Mouse (Mus musculus): Measurements from ENCODE around the gene Zfp366.

Gene Zfp366

GRCm38 (mm10) chr13:99228821-99229570 is 44.4 kb downstream of the Zfp366 start:
- no peak for DNase-seq

GRCm38 (mm10) chr13:99229641-99230494 is 45.2 kb downstream of the Zfp366 start:
- no peak for DNase-seq

GRCm38 (mm10) chr13:99230495-99230868 is 45.9 kb downstream of the Zfp366 start:
- DNase-seq, result peak; percentile 58

GRCm38 (mm10) chr13:99233333-99233732 is 48.7 kb downstream of the Zfp366 start:
- no peak for DNase-seq

GRCm38 (mm10) chr13:99233956-99234355 is 49.3 kb downstream of the Zfp366 start:
- DNase-seq, result no peak

- DNase-seq, result no peak
Measured at GRCm38 (mm10) chr13:99235428-99236210, 51.0 kb downstream of the Zfp366 start.

GRCm38 (mm10) chr13:99236222-99236621 is 51.6 kb downstream of the Zfp366 start:
- no peak for DNase-seq

GRCm38 (mm10) chr13:99237122-99237521 is 52.5 kb downstream of the Zfp366 start:
- DNase-seq, result peak; percentile 40

- DNase-seq, result no peak
Measured at GRCm38 (mm10) chr13:99237841-99238216, 53.2 kb downstream of the Zfp366 start.

GRCm38 (mm10) chr13:99238217-99239160 is 53.9 kb downstream of the Zfp366 start:
- DNase-seq, result peak; percentile 82

GRCm38 (mm10) chr13:99239161-99239530 is 54.5 kb downstream of the Zfp366 start:
- peak; percentile 25 for DNase-seq

GRCm38 (mm10) chr13:99239741-99240140 is 55.1 kb downstream of the Zfp366 start:
- DNase-seq, result no peak

GRCm38 (mm10) chr13:99241984-99242383 is 57.4 kb downstream of the Zfp366 start:
- DNase-seq, result no peak

GRCm38 (mm10) chr13:99242895-99243294 is 58.3 kb downstream of the Zfp366 start:
- no peak for DNase-seq

- DNase-seq, result no peak
Measured at GRCm38 (mm10) chr13:99243831-99244230, 59.2 kb downstream of the Zfp366 start.

- no peak for DNase-seq
Measured at GRCm38 (mm10) chr13:99244471-99244870, 59.8 kb downstream of the Zfp366 start.

- DNase-seq, result no peak
Measured at GRCm38 (mm10) chr13:99244896-99245295, 60.3 kb downstream of the Zfp366 start.

GRCm38 (mm10) chr13:99245916-99246460 is 61.4 kb downstream of the Zfp366 start:
- DNase-seq, result no peak

GRCm38 (mm10) chr13:99250806-99251205 is 66.2 kb downstream of the Zfp366 start:
- no peak for DNase-seq

GRCm38 (mm10) chr13:99254215-99254614 is 69.6 kb downstream of the Zfp366 start:
- no peak for DNase-seq

GRCm38 (mm10) chr13:99254781-99255180 is 70.2 kb downstream of the Zfp366 start:
- DNase-seq, result no peak

- no peak for DNase-seq
Measured at GRCm38 (mm10) chr13:99256916-99257315, 72.3 kb downstream of the Zfp366 start.

Measured in lung, postnatal 36 days (tissue).